Mouse (Mus musculus): ENCODE results near the gene Lin52. TPM values are rescaled to one million over a fixed set of nuclear protein-coding genes. Genes with fewer than 3 reads are reported as not detected.

Gene Lin52
- polyA plus RNA-seq, 1 experiment from 2014 or later = 35.0 TPM

DNA sequence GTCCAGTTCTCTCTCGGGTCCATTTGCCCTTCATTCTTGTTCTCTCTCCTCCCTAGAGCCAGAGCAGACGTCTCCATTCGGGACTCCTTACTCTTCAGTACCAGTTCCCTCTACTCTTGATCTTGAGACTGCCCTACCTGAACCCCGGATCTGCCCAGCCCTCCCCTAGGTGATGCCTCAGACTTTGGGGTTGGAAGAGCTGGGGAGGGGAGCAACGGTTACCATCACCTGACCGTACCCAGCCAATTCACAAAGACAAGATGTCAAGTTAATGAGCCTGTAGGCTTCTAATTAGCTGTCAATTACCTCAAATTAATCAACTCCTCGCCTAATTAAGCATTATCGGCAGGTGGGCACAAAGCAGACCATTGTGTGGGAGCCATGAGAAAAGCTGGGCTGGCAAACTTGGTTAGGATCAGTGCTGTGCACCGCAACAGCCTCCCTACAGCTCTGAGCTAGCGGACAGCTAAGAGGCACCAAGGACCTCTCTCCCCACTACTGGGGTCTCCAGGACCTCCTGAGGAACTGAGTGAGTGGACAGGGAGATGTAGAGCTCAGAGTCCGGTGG lies 90.3 kb downstream of the Lin52 start:
- H3K9ac ChIP-seq (replicated peaks; ENCODE audit: low read depth, low read length) = no peak overlapping the region
- WGBS = 64% methylated on average over 11 of the region's 11 CpGs
- H3K27ac ChIP-seq (ENCODE audit: low read depth, low read length) = no peak overlapping the region
- H3K4me1 ChIP-seq (ENCODE audit: control insufficient read depth, insufficient read depth, low read length) = no peaks in the 10 kb centered on the region
- no peak overlapping the region for H3K4me3 ChIP-seq (ENCODE audit: low read depth, low read length)
- peak; percentile 21; the same call in 1 of the 2 replicates for ATAC-seq (ENCODE audit: low read depth)
- no peaks in the 10 kb centered on the region for H3K36me3 ChIP-seq (ENCODE audit: control insufficient read depth, insufficient read depth, low read length)
- peaks cover 2% of the 10 kb centered on the region for H3K27me3 ChIP-seq (ENCODE audit: control insufficient read depth, insufficient read depth, low read length)
- H3K4me2 ChIP-seq (ENCODE audit: low read depth, low read length) = no peak overlapping the region
- H3K9me3 ChIP-seq (ENCODE audit: control insufficient read depth, low read length) = no peaks in the 10 kb centered on the region

DNA sequence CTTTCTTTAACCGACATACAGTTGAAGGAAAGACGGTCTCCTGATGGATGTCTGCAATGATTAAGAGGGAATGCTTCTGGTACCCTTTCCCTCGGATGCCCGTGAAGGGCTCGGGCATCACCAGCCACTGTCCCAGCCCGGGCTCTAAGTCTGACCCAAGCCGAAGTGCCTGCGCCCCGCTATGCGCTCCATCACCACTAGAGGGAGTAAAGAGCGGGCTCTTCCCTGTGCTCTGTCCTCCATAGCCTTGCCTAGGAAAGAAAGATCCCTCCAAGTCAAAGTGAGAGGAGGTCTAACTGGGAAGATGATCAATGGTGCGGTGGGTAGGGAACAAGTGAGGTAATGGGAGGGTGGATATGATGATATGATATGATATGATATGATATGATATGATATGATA lies 94.8 kb downstream of the Lin52 start:
- Histone ChIP-seq H3K27ac (ENCODE audit: low read depth, low read length) (no peak overlapping the region), H3K36me3 (ENCODE audit: control insufficient read depth, insufficient read depth, low read length) (no peaks in the 10 kb centered on the region), H3K9me3 (ENCODE audit: control insufficient read depth, low read length) (no peaks in the 10 kb centered on the region), H3K4me3 (ENCODE audit: low read depth, low read length) (no peak overlapping the region), H3K9ac (replicated peaks; ENCODE audit: low read depth, low read length) (no peak overlapping the region), H3K4me2 (ENCODE audit: low read depth, low read length) (no peak overlapping the region), H3K27me3 (ENCODE audit: control insufficient read depth, insufficient read depth, low read length) (no peaks in the 10 kb centered on the region; the same call in 1 of the 2 replicates), H3K4me1 (ENCODE audit: control insufficient read depth, insufficient read depth, low read length) (no peaks in the 10 kb centered on the region)
- WGBS = 4% methylated on average over 12 of the region's 12 CpGs
- ATAC-seq (ENCODE audit: low read depth) = peak; percentile 76; the same call in 1 of the 2 replicates

DNA sequence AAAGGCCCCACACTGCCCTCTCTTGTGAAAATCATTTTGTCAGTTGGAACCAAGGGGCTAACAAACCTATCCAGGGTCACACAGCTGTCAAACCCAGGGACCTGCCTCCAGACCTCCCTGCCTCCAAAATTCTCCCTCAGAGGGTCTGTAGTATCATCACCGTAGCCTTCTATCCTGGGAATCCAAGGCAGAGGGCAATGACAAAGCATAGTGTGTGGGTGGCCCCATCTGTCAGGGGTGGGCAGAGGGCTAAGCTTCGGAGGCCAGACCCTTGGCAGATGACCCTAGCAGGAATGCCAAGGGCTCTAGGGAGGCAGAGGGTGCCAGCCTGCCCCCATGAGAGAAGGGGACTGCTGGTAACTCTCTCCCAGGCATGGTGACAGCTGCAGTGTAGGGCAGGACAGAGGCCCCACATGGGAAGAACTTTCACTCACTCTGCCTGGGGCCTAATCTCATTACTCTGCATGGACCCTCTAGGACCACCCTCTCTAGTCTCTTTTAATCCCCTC lies 95.4 kb downstream of the Lin52 start:
- 58% methylated on average over 2 of the region's 2 CpGs for WGBS
- Histone ChIP-seq H3K27me3 (ENCODE audit: control insufficient read depth, insufficient read depth, low read length) (no peaks in the 10 kb centered on the region; the same call in 1 of the 2 replicates), H3K4me3 (ENCODE audit: low read depth, low read length) (no peak overlapping the region), H3K27ac (ENCODE audit: low read depth, low read length) (no peak overlapping the region), H3K9ac (replicated peaks; ENCODE audit: low read depth, low read length) (no peak overlapping the region), H3K9me3 (ENCODE audit: control insufficient read depth, low read length) (no peaks in the 10 kb centered on the region), H3K4me2 (ENCODE audit: low read depth, low read length) (no peak overlapping the region), H3K4me1 (ENCODE audit: control insufficient read depth, insufficient read depth, low read length) (no peaks in the 10 kb centered on the region), H3K36me3 (ENCODE audit: control insufficient read depth, insufficient read depth, low read length) (no peaks in the 10 kb centered on the region)
- no peak for ATAC-seq (ENCODE audit: low read depth)

DNA sequence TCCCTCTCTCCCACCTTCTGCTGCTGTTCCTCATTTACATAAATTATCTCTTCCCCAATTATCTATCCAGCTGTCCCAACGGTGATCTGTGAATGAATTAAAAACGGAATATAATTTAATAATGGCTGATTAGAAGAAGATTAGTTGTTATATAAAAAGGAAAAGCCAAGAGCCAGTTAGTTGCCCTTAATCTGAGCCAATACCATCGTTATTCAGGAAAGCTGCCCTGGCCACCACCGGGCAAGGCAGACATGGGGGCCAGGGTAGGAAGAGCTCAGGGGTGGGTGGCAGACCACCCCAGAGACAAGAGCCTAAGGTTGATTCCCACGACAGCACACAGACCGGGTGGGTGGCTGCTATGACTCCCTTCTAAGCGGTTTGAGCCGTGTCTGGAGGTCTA lies 97.0 kb downstream of the Lin52 start:
- Histone ChIP-seq H3K4me3 (ENCODE audit: low read depth, low read length) (no peak overlapping the region), H3K27me3 (ENCODE audit: control insufficient read depth, insufficient read depth, low read length) (peaks cover 3% of the 10 kb centered on the region; the same call in 1 of the 2 replicates), H3K9ac (replicated peaks; ENCODE audit: low read depth, low read length) (no peak overlapping the region), H3K9me3 (ENCODE audit: control insufficient read depth, low read length) (no peaks in the 10 kb centered on the region), H3K4me1 (ENCODE audit: control insufficient read depth, insufficient read depth, low read length) (no peaks in the 10 kb centered on the region), H3K27ac (ENCODE audit: low read depth, low read length) (no peak overlapping the region), H3K4me2 (ENCODE audit: low read depth, low read length) (no peak overlapping the region), H3K36me3 (ENCODE audit: control insufficient read depth, insufficient read depth, low read length) (no peaks in the 10 kb centered on the region)
- ATAC-seq (ENCODE audit: low read depth) = no peak
- 41% methylated on average over 8 of the region's 8 CpGs for WGBS

DNA sequence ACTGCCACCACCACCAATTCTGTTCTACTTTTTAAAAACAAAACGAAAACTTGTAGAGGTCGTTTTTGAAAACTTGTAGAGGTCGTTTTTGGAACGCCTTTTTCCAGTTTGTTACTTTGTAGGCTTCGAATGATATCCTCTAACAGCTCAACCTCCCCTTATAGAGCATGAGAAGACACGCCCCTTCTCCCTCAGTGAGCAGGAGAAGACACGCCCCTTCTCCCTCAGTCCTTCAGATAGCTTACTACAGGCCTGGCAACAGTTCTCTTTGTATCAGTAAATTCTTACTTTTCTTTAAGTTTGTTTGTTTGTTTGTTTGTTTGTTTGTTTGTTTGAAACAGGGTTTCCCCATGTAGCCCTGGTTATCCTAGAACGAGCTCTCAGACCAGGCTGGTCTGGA lies 104.0 kb downstream of the Lin52 start:
- no peaks in the 10 kb centered on the region for H3K9me3 ChIP-seq (ENCODE audit: control insufficient read depth, low read length)
- peaks cover 3% of the 10 kb centered on the region; the same call in 1 of the 2 replicates for H3K27me3 ChIP-seq (ENCODE audit: control insufficient read depth, insufficient read depth, low read length)
- H3K9ac ChIP-seq (replicated peaks; ENCODE audit: low read depth, low read length) = no peak overlapping the region
- H3K4me3 ChIP-seq (ENCODE audit: low read depth, low read length) = no peak overlapping the region
- ATAC-seq (ENCODE audit: low read depth) = no peak
- H3K36me3 ChIP-seq (ENCODE audit: control insufficient read depth, insufficient read depth, low read length) = no peaks in the 10 kb centered on the region
- no peak overlapping the region for H3K27ac ChIP-seq (ENCODE audit: low read depth, low read length)
- H3K4me1 ChIP-seq (ENCODE audit: control insufficient read depth, insufficient read depth, low read length) = no peaks in the 10 kb centered on the region
- 59% methylated on average over 8 of the region's 8 CpGs for WGBS
- no peak overlapping the region for H3K4me2 ChIP-seq (ENCODE audit: low read depth, low read length)

DNA sequence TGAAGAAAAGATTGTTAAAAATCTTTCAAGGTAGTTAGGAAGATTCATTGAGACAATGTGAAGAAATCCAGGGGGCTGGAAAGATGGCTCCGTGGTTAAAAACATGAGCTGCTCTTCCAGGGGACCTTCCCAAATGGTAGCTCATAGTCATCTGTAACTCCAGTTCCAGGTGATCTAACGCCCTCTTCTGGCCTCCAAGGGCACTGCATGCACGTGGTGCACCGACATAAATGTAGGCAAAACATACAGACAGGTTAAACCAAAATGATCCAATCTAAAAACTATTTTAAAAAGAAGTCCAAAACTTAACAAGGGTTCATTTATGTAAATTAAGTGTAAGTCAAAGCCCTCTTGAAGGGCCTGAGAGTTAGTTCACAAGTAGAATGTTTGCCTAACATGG lies 111.3 kb downstream of the Lin52 start:
- Histone ChIP-seq H3K9me3 (ENCODE audit: control insufficient read depth, low read length) (no peaks in the 10 kb centered on the region), H3K4me1 (ENCODE audit: control insufficient read depth, insufficient read depth, low read length) (no peaks in the 10 kb centered on the region), H3K27me3 (ENCODE audit: control insufficient read depth, insufficient read depth, low read length) (peaks cover 4% of the 10 kb centered on the region), H3K9ac (replicated peaks; ENCODE audit: low read depth, low read length) (no peak overlapping the region), H3K4me2 (ENCODE audit: low read depth, low read length) (no peak overlapping the region), H3K4me3 (ENCODE audit: low read depth, low read length) (no peak overlapping the region), H3K27ac (ENCODE audit: low read depth, low read length) (no peak overlapping the region), H3K36me3 (ENCODE audit: control insufficient read depth, insufficient read depth, low read length) (no peaks in the 10 kb centered on the region)
- WGBS = 48% methylated on average over 4 of the region's 4 CpGs
- ATAC-seq (ENCODE audit: low read depth) = no peak

DNA sequence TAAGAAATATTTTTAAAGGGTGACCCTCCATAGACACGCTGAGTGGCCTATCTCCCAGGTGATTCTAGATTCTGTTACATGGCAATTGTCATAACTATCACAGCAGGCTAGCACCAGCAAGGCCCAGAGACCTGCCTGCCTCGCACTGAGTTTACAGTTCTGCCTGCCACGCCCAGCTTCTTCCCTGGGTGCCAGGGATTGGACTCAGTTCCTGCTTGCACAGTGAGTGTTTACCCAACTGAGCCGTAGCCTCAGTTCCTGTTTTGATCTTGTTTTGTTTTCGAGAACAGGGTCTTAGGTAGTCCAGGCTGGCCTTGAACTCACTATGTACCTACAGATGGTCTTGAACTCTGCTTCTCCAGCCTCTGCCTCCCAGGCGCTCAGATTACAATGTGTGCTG lies 116.4 kb downstream of the Lin52 start:
- Histone ChIP-seq H3K4me3 (ENCODE audit: low read depth, low read length) (no peak overlapping the region), H3K4me1 (ENCODE audit: control insufficient read depth, insufficient read depth, low read length) (no peaks in the 10 kb centered on the region), H3K9ac (replicated peaks; ENCODE audit: low read depth, low read length) (no peak overlapping the region), H3K4me2 (ENCODE audit: low read depth, low read length) (no peak overlapping the region), H3K9me3 (ENCODE audit: control insufficient read depth, low read length) (no peaks in the 10 kb centered on the region), H3K27me3 (ENCODE audit: control insufficient read depth, insufficient read depth, low read length) (peaks cover 34% of the 10 kb centered on the region), H3K27ac (ENCODE audit: low read depth, low read length) (no peak overlapping the region), H3K36me3 (ENCODE audit: control insufficient read depth, insufficient read depth, low read length) (no peaks in the 10 kb centered on the region)
- ATAC-seq (ENCODE audit: low read depth) = no peak
- WGBS = 78% methylated on average over 6 of the region's 6 CpGs

DNA sequence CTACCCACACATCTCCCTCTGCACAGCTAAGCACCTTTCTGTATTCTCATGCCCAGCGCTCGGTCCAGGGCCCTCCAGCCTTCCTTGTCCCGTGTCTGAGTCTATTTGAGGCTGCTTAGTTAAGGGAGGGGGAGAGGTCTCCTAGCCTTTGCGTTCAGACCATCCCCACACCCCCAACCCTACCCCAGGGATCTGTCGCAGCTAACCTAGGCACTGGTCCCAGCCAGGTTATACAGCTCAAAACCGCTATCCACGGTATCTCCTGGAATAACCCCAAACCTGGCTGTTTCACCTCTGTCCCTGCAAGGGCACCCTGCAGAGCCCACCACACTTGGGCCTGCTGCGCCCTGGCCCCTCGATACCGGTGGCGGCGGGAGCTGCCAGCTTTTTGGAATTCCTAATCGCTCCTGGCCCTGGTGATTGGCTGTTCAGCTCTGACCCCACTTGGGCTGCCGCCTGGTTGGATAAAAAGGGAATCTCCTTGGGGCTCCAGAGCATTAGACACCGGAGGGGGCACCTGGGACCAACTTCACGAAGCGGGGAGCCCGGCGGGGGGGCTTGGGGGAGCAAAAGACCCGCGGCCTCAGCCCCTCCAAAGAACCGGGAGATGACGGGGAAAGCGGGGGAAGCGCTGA lies 118.2 kb downstream of the Lin52 start, which contains the start of gene Vsx2:
Vsx2 (plus strand) TSS at position 427 of the 635 bp plus-strand sequence.
- Histone ChIP-seq H3K27me3 (ENCODE audit: control insufficient read depth, insufficient read depth, low read length) (peaks cover 44% of the 10 kb centered on the region), H3K9ac (replicated peaks; ENCODE audit: low read depth, low read length) (no peak within 1 kb of the TSS), H3K4me1 (ENCODE audit: control insufficient read depth, insufficient read depth, low read length) (no peaks in the 10 kb centered on the region), H3K27ac (ENCODE audit: low read depth, low read length) (no peak within 1 kb of the TSS), H3K4me2 (ENCODE audit: low read depth, low read length) (no peak within 1 kb of the TSS), H3K36me3 (ENCODE audit: control insufficient read depth, insufficient read depth, low read length) (no peaks in the 10 kb centered on the region), H3K4me3 (ENCODE audit: low read depth, low read length) (no peak within 1 kb of the TSS; the same call in 1 of the 2 replicates), H3K9me3 (ENCODE audit: control insufficient read depth, low read length) (no peaks in the 10 kb centered on the region)
- under 1% methylated on average over 25 of the region's 25 CpGs for whole genome bisulfite sequencing
- ATAC-seq (ENCODE audit: low read depth) = 0 out of 2 replicates have a peak, but pooled peaks have one; percentile 34

DNA sequence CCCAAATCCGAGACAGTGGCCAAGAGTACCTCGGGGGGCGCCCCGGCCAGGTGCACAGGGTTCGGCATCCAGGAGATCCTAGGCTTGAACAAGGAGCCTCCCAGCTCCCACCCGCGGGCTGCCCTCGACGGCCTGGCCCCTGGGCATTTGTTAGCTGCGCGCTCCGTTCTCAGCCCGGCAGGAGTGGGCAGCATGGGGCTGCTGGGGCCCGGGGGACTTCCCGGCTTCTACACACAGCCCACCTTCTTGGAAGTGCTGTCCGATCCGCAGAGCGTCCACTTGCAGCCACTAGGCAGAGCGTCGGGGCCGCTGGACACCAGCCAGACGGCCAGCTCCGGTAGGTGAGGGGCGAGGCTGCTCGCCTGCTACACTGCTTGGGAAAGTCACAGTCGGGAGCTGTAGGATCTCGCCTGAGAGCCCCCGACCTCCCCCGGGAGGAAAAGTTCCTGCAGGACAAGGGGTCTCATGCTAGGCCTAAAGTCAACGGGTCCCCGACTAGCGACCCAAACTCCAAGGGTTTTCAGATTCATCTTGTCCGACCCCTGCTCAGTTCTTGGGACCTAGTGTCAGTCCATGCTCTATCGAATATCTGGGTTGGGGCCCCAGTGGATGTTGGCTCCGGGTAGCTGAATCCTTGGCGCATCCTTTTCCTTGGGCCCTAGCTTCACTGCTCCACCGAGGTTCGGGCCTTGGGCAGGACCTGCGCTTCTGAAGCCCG lies 118.9 kb downstream of the Lin52 start:
- no peak overlapping the region for H3K4me2 ChIP-seq (ENCODE audit: low read depth, low read length)
- no peak overlapping the region for H3K4me3 ChIP-seq (ENCODE audit: low read depth, low read length)
- H3K27me3 ChIP-seq (ENCODE audit: control insufficient read depth, insufficient read depth, low read length) = peaks cover 50% of the 10 kb centered on the region
- under 1% methylated on average over 39 of the region's 40 CpGs for WGBS
- no peaks in the 10 kb centered on the region for H3K4me1 ChIP-seq (ENCODE audit: control insufficient read depth, insufficient read depth, low read length)
- H3K9me3 ChIP-seq (ENCODE audit: control insufficient read depth, low read length) = no peaks in the 10 kb centered on the region
- H3K9ac ChIP-seq (replicated peaks; ENCODE audit: low read depth, low read length) = no peak overlapping the region
- no peak overlapping the region for H3K27ac ChIP-seq (ENCODE audit: low read depth, low read length)
- H3K36me3 ChIP-seq (ENCODE audit: control insufficient read depth, insufficient read depth, low read length) = no peaks in the 10 kb centered on the region
- ATAC-seq (ENCODE audit: low read depth) = no peak

Data from neural tube, embryonic 14.5 days (tissue).